Mouse (Mus musculus) neural tube, embryonic 13.5 days (tissue): ENCODE data around the gene Uso1. TPM values are rescaled to one million over a fixed set of nuclear protein-coding genes. Genes with fewer than 3 reads are reported as not detected.

Experiments used
- polyA plus RNA-seq: library from polyadenylated mRNA; unstranded; fragments of >200 nt; fragmentation: Nextera tagmentation; extraction: Ambion mirVana; gene quantifications from 2 replicates; pipeline ENCODE4 v1.2.1, GENCODE M21; 2015

Gene Uso1
- polyA plus RNA-seq, 1 experiment from 2014 or later = 45.7 TPM

Other genes with a start within 250 kb of the Uso1 start
- 93.5 and 97.2 TPM in 2 replicates for gene Rchy1, start 174.9 kb upstream of the Uso1 start, polyA plus RNA-seq
- not detected in 2 replicates for gene Odaph, start 150.5 kb upstream of the Uso1 start, polyA plus RNA-seq
- gene Cdkl2, start 94.1 kb upstream of the Uso1 start, polyA plus RNA-seq = 4.8 and 5.2 TPM in 2 replicates
- gene G3bp2, start 54.2 kb upstream of the Uso1 start, polyA plus RNA-seq = 380 and 403 TPM in 2 replicates
- not detected in 2 replicates for gene U90926, start 77.5 kb downstream of the Uso1 start, polyA plus RNA-seq
- 0.21 and 0.67 TPM in 2 replicates for gene Ppef2, start 118.3 kb downstream of the Uso1 start, polyA plus RNA-seq
- 14.3 and 14.6 TPM in 2 replicates for gene Naaa, start 140.2 kb downstream of the Uso1 start, polyA plus RNA-seq
- 26.1 and 28.2 TPM in 2 replicates for gene Sdad1, start 172.5 kb downstream of the Uso1 start, polyA plus RNA-seq
- not detected in 2 replicates for gene Cxcl9, start 190.1 kb downstream of the Uso1 start, polyA plus RNA-seq
- gene Art3, start 193.9 kb downstream of the Uso1 start, polyA plus RNA-seq = 12.4 and 13.1 TPM in 2 replicates
- 1.0 TPM in 1 of 2 replicates, not detected in the other for gene Cxcl10, start 211.0 kb downstream of the Uso1 start, polyA plus RNA-seq